Mouse (Mus musculus) spleen, postnatal 14 days (tissue): ENCODE data around the gene Emb.
"Not testable (repeated sequence)": the region's sequence is repeated elsewhere in the genome, so short reads cannot be mapped to it uniquely, and the experiment has no call there.

ENCODE experiments used
- DNase-seq, 2 experiments: peaks; one replicate each; pipeline ENCODE4 v3.0.0; 2021 to 2022; ENCODE audit warnings: low spot score in 2 of 2

The Emb gene

DNA sequence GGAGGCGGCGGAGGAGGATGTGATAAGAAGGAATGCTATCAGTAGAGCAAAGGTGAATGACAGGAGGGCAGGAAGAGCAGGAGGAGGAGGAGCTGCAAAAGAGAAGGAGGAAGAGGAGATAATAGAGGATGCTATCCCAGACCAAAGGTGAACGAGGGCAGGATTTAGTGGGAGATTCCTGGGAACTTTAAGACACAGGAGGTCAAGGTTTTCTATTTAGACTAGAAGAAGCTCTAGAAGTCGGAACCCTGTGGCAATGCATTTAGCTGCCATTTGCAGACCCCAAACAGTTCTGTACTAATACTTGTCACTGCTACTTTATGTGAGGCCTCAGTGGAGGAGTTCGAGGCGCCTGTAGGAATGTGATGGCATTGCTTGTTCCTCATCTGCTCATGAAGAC, at the start of gene Emb:
Gene Emb, plus strand, starts transcription at position 301 of the 400 bp plus-strand sequence.
- no peak for DNase-seq

- no peak for DNase-seq
Measured at GRCm38 (mm10) chr13:117163906-117164305, 44.4 kb upstream of the Emb start.

- DNase-seq: no peak
Measured at GRCm38 (mm10) chr13:117165071-117165470, 43.3 kb upstream of the Emb start.

DNA sequence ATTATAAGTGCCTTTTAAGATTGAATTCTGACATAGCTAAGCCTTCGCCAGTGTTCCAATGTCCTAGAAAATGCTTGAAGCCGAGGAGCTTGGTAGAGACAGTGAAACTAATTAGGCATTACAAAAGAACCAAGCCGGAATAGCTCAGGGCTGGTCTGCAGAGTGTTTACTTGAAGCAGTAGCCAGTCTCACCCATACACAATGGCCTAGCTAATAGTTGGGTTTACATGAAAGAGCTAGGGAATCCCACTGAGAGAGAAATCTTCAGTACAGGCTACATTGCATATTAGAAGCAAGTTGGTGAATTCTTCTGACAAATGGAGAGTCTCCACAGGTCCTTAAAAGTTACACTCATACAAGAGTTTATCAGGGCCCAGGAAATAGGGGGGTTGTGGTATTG, 27.4 kb upstream of the Emb start:
- DNase-seq: not testable (repeated sequence)

DNA sequence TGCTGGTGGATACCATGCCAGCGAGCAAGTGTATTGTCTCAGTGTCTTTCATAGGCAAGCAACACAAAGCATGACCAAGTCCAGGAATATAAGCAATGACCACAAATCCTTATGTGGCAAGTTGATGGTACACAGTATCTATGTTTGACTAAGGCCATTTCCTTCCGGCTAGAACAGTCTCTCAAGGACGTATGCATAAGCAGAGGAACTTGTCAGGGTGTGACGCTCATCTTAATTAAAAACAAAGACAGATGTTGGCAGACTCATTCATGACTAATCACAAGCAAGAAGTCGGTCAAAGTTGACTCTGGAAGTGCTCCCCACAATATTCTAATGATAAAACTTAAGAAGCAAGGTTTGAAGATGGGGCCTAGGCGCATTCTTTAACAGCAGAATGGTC, 25.0 kb upstream of the Emb start:
- DNase-seq: no peak

DNA sequence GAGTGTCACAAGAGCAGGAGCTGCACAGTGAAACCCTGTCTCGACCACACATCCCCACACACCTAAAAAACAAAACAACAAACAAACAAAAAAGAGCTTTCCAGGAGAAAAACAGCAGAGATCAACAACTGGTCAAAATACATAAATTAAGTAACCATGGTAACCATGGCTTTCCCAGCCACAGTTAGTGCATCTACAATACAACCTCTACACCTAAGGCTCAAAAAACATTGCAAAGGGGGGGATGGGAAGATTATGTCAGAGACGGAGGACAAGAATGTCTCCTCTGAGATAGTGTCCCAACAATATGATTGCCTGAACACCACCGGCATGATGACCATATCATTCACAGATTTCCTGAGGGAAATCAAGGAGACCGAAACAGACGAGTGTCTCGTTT, 23.0 kb upstream of the Emb start:
- no peak for DNase-seq

DNA sequence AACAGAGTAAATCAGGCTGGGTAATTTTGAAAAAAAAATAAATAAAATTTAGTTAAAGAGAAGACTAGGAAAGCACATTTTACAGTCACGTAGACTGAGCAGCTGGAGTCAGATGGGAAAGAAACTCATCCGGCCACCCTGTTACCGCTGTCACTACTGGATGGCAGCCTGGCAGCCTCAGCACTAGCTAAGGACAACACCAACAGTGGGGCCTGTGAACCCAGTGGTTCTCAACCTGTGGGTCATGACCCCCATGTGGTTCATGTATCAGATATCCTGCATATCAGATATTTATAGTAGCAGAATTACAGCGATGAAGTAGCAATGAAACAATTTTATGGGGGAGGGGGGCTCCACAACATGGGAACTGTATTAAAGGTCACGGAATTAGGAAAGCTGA, 16.2 kb upstream of the Emb start:
- DNase-seq: no peak

DNA sequence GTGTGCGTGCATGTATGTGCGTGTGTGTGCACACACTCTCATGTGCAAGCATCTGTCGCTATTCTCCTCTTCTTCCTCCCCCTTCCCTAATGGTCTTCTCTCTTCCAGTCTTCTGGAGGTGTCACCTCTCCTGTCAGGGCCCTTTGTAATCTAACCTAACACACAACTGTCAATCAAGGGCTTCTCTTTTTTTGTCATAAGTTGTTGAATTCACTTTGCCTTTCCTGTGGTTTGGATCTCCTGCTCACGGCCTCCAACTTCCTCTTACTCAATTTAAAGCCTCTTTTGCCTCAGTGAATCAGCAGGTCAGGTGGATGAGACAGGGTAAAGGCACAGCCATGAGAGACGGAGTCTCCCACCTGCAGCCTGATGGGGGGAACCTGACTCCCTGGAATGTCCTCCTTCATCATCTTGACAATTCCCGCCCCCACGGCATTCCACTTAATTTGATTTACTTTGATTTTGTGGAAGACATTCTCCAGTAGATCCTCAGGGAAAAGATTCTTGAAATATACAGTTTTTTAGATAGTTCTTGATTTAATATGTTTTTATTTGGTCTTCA, 14.8 kb upstream of the Emb start:
- DNase-seq: no peak

- DNase-seq: no peak
Measured at GRCm38 (mm10) chr13:117195569-117196495, 12.5 kb upstream of the Emb start.

- no peak for DNase-seq
Measured at GRCm38 (mm10) chr13:117197666-117198065, 10.7 kb upstream of the Emb start.

DNA sequence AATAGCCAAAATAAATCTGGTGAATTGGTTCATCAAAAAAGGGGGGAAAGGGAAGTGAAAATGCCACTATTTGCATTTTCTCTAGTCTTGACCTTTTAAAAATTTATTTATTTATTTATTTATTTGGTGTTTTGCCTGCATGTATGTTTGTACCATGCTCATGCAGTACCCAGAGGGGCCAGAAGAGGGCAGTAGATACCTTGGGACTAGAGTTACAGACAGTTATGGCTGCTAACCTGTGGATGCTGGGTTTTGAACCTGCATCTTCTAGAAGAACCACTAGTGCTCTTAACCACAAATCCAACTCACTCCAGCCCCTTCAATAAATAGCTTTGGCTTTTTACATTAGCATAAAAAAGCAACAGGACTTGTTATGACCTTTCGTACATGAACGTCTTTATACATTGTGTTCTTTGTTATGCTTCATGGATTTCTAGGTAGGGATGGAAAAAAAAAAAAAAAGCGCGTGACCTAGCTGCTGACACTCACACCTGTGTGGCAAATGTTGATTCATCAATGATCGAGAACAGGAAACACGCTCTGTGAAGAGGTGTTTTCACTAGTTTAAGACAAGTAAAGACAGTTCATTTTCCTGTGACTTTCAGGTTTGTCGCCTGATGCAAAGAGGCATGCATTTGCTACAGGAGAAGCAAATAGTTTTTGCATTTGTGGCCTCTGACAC, 9.8 kb upstream of the Emb start:
- peak; percentile 58 to 79 for DNase-seq

DNA sequence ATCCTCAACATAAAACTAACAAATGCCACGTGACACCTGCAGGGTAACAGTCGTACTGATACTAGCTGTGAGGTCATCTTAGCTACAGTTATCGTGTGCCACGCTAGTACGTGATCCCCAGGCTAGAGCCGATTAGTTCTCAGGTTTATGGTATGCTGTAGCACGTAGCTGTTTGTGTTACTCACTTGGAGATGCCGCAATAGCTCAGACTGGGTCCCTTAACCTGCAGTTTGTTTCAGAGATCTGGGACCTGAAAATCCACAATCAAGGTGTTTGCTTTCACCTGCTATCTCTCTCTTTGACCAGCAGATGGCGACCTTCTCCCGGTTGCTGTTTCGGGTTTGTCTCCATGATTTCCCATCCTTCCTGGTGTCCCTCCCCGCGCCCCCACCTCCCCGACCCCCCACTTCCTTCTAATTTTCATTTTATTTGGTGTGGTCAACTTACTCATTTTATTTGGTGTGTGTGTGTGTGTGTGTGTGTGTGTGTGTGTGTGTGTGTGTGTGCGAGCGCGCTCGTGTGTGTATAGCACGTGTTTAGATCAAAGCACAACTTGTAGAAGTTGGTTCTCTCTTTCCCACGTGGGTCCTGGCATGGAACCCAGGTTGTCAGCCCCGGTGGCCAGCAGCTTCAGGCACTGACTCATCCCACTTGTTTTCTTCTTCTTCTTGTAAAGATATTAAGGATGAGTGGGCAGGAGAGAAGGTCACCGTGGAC, 5.4 kb upstream of the Emb start:
- DNase-seq: no peak

DNA sequence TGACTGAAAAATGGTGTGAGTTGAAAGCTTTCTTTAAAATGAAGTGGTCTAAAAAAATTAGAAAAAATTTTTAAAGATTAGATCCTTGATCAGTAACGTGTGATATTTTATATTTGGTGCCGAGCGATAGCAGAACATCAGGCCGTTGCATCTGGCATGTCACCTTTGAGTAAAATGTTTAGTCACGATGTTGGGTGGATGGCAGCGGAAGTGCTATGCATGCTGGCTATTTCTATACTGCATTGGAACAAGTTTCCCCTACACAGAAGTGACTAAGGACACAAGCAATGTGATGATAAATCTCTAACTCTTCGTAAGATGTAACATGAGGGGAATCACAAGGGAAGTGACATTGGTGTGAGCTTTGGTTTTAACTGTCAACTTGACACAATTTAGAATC, 3.7 kb upstream of the Emb start:
- DNase-seq: no peak

DNA sequence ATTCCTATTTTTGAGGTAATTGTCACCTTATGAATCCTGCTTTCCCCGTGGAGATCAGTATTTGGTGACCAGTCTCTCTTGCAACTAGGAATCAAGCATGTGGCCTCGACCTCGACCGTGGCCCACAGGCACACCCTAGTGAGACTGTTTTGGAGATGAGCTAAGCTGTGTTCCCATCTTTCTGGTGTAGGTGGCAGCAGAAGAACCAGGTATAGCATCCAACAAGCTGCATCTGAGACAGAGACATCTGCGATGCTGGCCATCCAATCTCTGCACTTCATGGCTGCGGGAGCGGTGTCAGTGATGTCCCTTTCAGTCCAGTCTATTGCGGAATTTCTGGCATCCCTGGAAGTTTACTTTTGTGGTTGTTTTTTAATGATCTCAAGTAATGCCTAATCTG, 2.3 kb upstream of the Emb start:
- no peak for DNase-seq

- DNase-seq: no peak
Measured at GRCm38 (mm10) chr13:117211386-117211875, 3.1 kb downstream of the Emb start.

DNA sequence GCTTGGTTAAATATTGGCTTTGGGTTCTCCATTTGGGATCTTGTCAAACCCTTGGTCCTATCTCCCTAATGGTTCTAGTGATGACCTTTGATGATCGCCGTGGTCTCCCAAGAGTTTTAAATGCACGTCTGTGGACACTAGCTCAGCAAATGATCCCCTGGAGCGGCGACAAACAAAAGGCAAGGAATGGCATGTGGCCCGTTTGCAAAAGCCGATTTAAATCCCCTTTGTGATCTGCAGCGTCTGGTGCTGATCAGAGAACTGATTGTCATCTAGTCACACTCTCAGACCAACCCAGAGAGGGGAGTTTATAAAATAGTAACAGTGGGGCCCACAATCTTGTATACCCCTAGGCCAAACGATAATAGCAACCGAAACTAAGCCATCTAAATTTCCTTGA, 7.1 kb downstream of the Emb start:
- DNase-seq: no peak

GRCm38 (mm10) chr13:117216126-117216525, 7.8 kb downstream of the Emb start:
- DNase-seq: no peak

- no peak for DNase-seq
Measured at GRCm38 (mm10) chr13:117216752-117217363, 8.5 kb downstream of the Emb start.

DNA sequence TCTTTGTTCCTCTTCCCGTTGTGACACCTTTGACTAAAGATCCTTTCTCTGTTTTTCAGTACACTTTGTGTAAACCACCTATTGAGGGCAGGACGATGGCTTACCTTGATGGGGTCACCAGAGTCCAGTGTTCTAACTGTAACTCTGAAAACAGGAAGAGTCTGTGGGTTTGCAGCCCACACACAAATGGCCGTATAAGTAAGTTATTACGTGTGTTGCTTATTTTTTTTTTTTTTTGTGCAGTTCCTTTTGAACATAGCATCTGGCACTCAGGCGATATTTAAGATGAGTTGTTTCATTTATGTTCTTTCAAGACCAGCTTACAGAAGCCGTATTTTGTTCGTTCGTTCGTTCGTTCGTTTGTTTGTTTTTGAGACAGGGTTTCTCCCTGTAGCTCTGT, 9.3 kb downstream of the Emb start:
- DNase-seq: no peak

GRCm38 (mm10) chr13:117218092-117218491, 9.8 kb downstream of the Emb start:
- DNase-seq: no peak

- no peak for DNase-seq
Measured at GRCm38 (mm10) chr13:117219871-117220500, 11.7 kb downstream of the Emb start.
